Mouse (Mus musculus): ENCODE measurements around the gene Tmed10. TPM values are rescaled to one million over a fixed set of nuclear protein-coding genes. Genes with fewer than 3 reads are reported as not detected.
A peak's percentile ranks its signal among the peaks of the same experiment; 100 is the strongest.

Gene Tmed10
- polyA plus RNA-seq, 1 experiment: 144 TPM

DNA sequence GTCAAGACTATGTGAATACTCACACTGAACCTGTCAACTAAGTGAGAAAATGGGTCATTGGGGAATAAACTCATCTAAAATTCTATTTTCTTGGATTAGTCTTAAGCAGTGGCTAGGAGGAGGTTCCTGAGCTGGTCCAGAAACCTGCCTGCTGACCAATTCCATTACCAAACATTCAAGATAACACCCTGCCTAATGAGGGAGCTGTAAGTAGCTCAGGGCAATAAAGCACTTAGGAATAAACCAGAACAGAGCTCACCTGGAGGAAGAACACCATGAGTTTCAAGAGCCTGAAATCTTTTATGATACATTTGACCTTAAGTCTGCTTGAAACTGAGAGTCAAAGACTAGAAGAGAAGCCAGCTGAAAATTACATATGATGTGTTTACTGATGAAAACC, 13.1 kb downstream of the Tmed10 start:
- no peak overlapping the region for H3K27ac ChIP-seq (ENCODE audit: insufficient read depth, low read depth, low read length)
- DNase-seq: no peak

DNA sequence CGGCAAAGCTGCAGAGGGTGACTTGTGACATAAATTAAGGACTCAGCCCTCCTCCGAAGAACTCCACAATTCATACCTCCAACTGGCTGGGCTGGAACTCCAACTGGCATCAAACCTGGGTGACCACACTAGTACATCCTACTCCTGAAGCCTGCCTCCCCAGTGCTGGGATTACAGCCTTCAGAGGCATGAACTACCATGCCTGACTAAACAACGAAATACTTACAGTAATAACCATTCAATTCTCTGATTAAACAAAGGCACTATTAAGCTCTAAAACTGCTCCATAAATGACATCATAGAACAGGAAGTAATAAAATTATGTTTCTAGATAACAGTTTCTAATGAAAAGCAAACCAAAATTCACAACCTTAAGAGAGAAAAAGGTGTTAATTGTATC, 13.5 kb downstream of the Tmed10 start:
- Histone ChIP-seq H3K4me1 (ENCODE audit: control insufficient read depth, insufficient read depth, low read length) (no peaks in the 10 kb centered on the region), H3K27me3 (replicated peaks; ENCODE audit: control insufficient read depth, insufficient read depth, low read length) (no peaks in the 10 kb centered on the region), H3K4me3 (ENCODE audit: insufficient read depth, low read depth, low read length) (no peak overlapping the region), H3K27ac (ENCODE audit: insufficient read depth, low read depth, low read length) (no peak overlapping the region), H3K36me3 (ENCODE audit: control insufficient read depth, insufficient read depth, low read length) (no peaks in the 10 kb centered on the region)
- 47% methylated on average over 3 of the region's 3 CpGs for WGBS
- TF ChIP-seq POLR2A (IDR thresholded peaks at IDR 0.05; ENCODE audit: low read depth, low read length) (no peak), CTCF (conservative IDR thresholded peaks at IDR 0.05; ENCODE audit: insufficient read depth, insufficient read length, low read depth, low read length) (no peak)
- DNase-seq: no peak

More for the DNA sequence above, 13.1 kb downstream of the Tmed10 start:
- H3K4me1 ChIP-seq (ENCODE audit: control insufficient read depth, insufficient read depth, low read length): no peaks in the 10 kb centered on the region
- H3K36me3 ChIP-seq (ENCODE audit: control insufficient read depth, insufficient read depth, low read length): no peaks in the 10 kb centered on the region
- no peaks in the 10 kb centered on the region for H3K27me3 ChIP-seq (replicated peaks; ENCODE audit: control insufficient read depth, insufficient read depth, low read length)
- no peak overlapping the region for H3K4me3 ChIP-seq (ENCODE audit: insufficient read depth, low read depth, low read length)
- no peak for TF ChIP-seq POLR2A (IDR thresholded peaks at IDR 0.05; ENCODE audit: low read depth, low read length)
- no peak for TF ChIP-seq CTCF (conservative IDR thresholded peaks at IDR 0.05; ENCODE audit: insufficient read depth, insufficient read length, low read depth, low read length)

DNA sequence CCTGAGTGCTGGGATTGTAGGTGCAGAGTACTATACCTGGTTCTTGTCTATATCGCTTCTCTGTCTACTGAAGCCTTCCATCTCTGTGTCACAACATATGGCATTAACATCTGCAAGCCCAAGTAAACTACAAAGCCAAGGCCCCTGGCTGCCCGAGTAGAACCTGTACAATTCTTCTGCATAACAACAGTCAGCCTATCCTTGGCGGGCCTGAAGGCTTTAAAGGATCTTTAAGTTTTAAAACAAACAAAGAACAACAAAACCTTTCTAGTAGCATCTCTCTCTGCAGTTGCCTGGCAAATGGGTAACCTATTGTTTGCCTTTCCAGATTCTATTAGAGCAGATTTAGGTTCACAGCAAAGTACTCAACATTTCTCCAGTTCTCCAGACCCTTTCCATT, 20.6 kb downstream of the Tmed10 start:
- WGBS: 90% methylated on average over 3 of the region's 3 CpGs

DNA sequence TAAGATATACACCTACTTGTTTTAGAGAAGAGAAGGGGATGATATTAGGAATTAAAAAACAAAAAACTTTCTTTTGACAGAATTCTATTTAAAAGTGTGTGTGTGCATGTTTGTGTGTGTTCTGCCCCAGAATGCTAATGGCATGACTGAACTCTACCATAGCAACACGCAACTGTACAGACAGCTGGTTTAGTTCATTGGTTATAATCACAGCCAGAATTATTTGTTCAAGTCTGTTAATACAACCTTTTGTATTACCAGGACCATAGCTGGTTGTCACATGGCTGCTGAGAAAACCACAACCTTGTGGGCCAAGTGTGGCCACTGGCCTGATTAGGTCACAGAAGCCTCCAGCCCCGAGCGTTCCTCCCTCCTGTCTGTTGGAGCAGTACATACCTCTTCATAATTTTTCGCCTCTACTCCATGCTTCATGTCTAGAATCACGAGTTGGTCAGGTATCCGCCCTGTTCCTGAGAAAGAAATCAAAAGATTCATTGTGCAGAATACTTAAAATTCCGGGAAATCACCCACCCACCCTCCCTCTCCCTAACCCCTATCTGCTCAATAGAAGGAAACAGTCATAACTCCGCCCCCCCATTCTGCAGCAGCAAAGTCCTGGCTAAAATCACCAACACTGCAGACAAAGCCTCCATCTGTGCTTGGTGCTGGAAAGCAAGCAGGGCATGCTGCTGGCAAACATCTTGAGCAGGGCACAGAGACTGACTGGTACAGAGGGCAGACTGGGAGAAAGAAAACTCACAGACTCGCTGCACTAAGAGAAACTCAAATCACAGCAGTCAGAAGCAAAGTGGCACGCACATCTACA, 24.0 kb downstream of the Tmed10 start:
- Histone ChIP-seq H3K4me1 (ENCODE audit: control insufficient read depth, insufficient read depth, low read length) (peaks cover 10% of the 10 kb centered on the region; the same call in 1 of the 2 replicates), H3K4me3 (ENCODE audit: insufficient read depth, low read depth, low read length) (no peak overlapping the region), H3K36me3 (ENCODE audit: control insufficient read depth, insufficient read depth, low read length) (no peaks in the 10 kb centered on the region; the same call in 1 of the 2 replicates), H3K27me3 (replicated peaks; ENCODE audit: control insufficient read depth, insufficient read depth, low read length) (no peaks in the 10 kb centered on the region), H3K27ac (ENCODE audit: insufficient read depth, low read depth, low read length) (no peak overlapping the region)
- TF ChIP-seq POLR2A (IDR thresholded peaks at IDR 0.05; ENCODE audit: low read depth, low read length): no peak
- no peak for TF ChIP-seq CTCF (conservative IDR thresholded peaks at IDR 0.05; ENCODE audit: insufficient read depth, insufficient read length, low read depth, low read length)
- WGBS: 64% methylated on average over 10 of the region's 10 CpGs
- peak; percentile 54 for DNase-seq

More for the DNA sequence above, 20.6 kb downstream of the Tmed10 start:
- Histone ChIP-seq H3K4me3 (ENCODE audit: insufficient read depth, low read depth, low read length) (no peak overlapping the region), H3K27me3 (replicated peaks; ENCODE audit: control insufficient read depth, insufficient read depth, low read length) (no peaks in the 10 kb centered on the region), H3K36me3 (ENCODE audit: control insufficient read depth, insufficient read depth, low read length) (no peaks in the 10 kb centered on the region; the same call in 1 of the 2 replicates), H3K27ac (ENCODE audit: insufficient read depth, low read depth, low read length) (no peak overlapping the region), H3K4me1 (ENCODE audit: control insufficient read depth, insufficient read depth, low read length) (0 out of 2 replicates have a peak, but pooled peaks cover 1% of the 10 kb centered on the region)
- TF ChIP-seq CTCF (conservative IDR thresholded peaks at IDR 0.05; ENCODE audit: insufficient read depth, insufficient read length, low read depth, low read length) (no peak), POLR2A (IDR thresholded peaks at IDR 0.05; ENCODE audit: low read depth, low read length) (no peak)
- DNase-seq: no peak

DNA sequence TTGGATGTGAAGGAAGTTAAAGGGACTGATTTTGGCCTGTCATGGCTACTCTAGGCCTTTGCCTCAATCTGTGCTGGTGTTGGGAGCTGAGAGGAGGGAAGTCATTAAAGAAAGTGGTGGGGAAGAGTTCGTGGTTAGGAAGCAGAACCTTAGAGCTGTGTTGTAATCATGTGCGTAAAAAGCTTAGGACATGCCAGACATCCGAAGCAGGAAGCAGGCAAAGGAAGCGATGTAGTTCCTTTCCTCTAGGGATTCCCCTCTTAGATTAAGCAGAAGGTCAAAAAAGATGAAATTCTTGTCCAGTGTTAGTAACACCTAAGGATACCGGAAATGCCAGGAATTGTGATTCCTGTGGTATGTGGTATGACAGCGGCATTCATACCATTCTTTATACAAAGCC, 26.3 kb downstream of the Tmed10 start:
- Histone ChIP-seq H3K4me1 (ENCODE audit: control insufficient read depth, insufficient read depth, low read length) (peaks cover 10% of the 10 kb centered on the region; the same call in 1 of the 2 replicates), H3K27me3 (replicated peaks; ENCODE audit: control insufficient read depth, insufficient read depth, low read length) (no peaks in the 10 kb centered on the region), H3K27ac (ENCODE audit: insufficient read depth, low read depth, low read length) (peak overlapping the region; percentile 89), H3K36me3 (ENCODE audit: control insufficient read depth, insufficient read depth, low read length) (no peaks in the 10 kb centered on the region), H3K4me3 (ENCODE audit: insufficient read depth, low read depth, low read length) (no peak overlapping the region)
- no peak for TF ChIP-seq POLR2A (IDR thresholded peaks at IDR 0.05; ENCODE audit: low read depth, low read length)
- no peak for TF ChIP-seq CTCF (conservative IDR thresholded peaks at IDR 0.05; ENCODE audit: insufficient read depth, insufficient read length, low read depth, low read length)
- peak; percentile 58 for DNase-seq
- WGBS: 66% methylated on average over 6 of the region's 6 CpGs

DNA sequence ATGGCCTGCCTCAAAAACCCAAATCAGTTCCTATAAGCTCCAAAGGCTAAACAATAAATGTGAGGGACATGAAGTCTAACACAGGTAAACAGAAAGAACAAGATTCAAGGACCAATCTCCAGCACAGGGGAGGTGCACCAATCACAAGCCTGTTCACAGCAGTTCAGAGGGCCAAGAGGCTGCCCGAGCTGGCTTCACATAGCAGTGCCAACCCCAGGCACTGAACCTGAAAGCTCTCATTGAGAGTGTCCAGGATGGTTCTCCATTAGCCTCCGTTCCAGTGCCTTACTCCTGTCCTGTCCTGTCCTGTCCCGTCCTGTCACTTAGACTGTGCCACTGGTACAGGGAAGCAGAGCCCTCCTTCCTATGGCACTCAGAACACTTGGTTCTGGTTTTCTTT, 27.5 kb downstream of the Tmed10 start:
- H3K27me3 ChIP-seq (replicated peaks; ENCODE audit: control insufficient read depth, insufficient read depth, low read length): no peaks in the 10 kb centered on the region
- WGBS: 47% methylated on average over 3 of the region's 3 CpGs
- H3K4me3 ChIP-seq (ENCODE audit: insufficient read depth, low read depth, low read length): no peak overlapping the region
- TF ChIP-seq CTCF (conservative IDR thresholded peaks at IDR 0.05; ENCODE audit: insufficient read depth, insufficient read length, low read depth, low read length) (no peak), POLR2A (IDR thresholded peaks at IDR 0.05; ENCODE audit: low read depth, low read length) (no peak)
- no peaks in the 10 kb centered on the region for H3K36me3 ChIP-seq (ENCODE audit: control insufficient read depth, insufficient read depth, low read length)
- no peak overlapping the region for H3K27ac ChIP-seq (ENCODE audit: insufficient read depth, low read depth, low read length)
- DNase-seq: peak; percentile 66
- peaks cover 10% of the 10 kb centered on the region; the same call in 1 of the 2 replicates for H3K4me1 ChIP-seq (ENCODE audit: control insufficient read depth, insufficient read depth, low read length)

DNA sequence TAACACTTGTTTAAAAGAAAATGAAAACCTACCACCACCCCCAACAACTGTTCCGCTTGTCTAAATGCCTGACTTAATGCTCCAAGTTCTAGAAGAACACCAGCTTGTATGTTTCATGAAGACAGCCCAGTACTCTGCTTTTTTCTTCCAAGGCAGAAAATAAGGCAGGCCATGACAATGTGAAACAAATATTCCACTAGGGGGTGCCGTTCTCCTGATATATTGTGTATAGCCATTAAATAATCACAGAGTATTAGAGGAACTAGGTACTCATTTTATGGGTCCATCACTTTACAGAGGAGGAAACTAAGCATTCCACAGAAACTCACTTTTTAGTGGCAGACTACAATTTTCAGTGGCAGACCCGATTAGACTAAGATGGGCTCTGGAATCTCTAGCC, 28.3 kb downstream of the Tmed10 start:
- H3K27ac ChIP-seq (ENCODE audit: insufficient read depth, low read depth, low read length): no peak overlapping the region
- DNase-seq: peak; percentile 81
- no peaks in the 10 kb centered on the region for H3K27me3 ChIP-seq (replicated peaks; ENCODE audit: control insufficient read depth, insufficient read depth, low read length)
- peaks cover 11% of the 10 kb centered on the region; the same call in 1 of the 2 replicates for H3K4me1 ChIP-seq (ENCODE audit: control insufficient read depth, insufficient read depth, low read length)
- H3K4me3 ChIP-seq (ENCODE audit: insufficient read depth, low read depth, low read length): no peak overlapping the region
- H3K36me3 ChIP-seq (ENCODE audit: control insufficient read depth, insufficient read depth, low read length): no peaks in the 10 kb centered on the region
- TF ChIP-seq POLR2A (IDR thresholded peaks at IDR 0.05; ENCODE audit: low read depth, low read length) (no peak), CTCF (conservative IDR thresholded peaks at IDR 0.05; ENCODE audit: insufficient read depth, insufficient read length, low read depth, low read length) (no peak)
- WGBS: 35% methylated on average over 3 of the region's 3 CpGs
